In genomic region chr2:13630136-13630832, GRCm38 (mm10) we compare ENCODE assay signal across 17 mouse cellular contexts. TPM values are rescaled to one million over a fixed set of nuclear protein-coding genes. Genes with fewer than 3 reads are reported as not detected.
A peak's percentile ranks its signal among the peaks of the same experiment; 100 is the strongest.
DNase-seq lines count a peak whose midpoint lies in the region; ATAC-seq and TF ChIP-seq lines count a peak whose summit lies in the region.
"Had no signal": no experiment of that assay in that cellular context is flagged by ENCODE, and none has a peak within 500 bp of the region (broad histone marks: within the 10 kb centered on the region; RNA-seq: fewer than 3 reads in every experiment).

No protein-coding gene starts in this region.

- peak; percentile 30 to 71 for DNase-seq in adrenal gland, adult (ENCODE audit: inconsistent age in 2 of 2, low spot score in 1 of 2)
- no peak for DNase-seq in adrenal gland, postnatal 4 days (ENCODE audit: low spot score in 2 of 2)
- no peak for DNase-seq in neural tube, embryonic 10.5 days (ENCODE audit: extremely low spot score, low spot score)
- no peak for DNase-seq in heart, postnatal 25 days (ENCODE audit: low spot score)
- no peak for DNase-seq in cerebellum, postnatal 4 days (ENCODE audit: low spot score in 2 of 2)
- DNase-seq: cerebellum, adult 9-11 months; gastrocnemius, postnatal 36 days; lung, adult 2 months; thymus, adult 2 months had no signal

- no peaks in the 10 kb centered on the region for H3K27me3 ChIP-seq in neural tube, embryonic 13.5 days
- no peaks in the 10 kb centered on the region for H3K27me3 ChIP-seq in intestine, postnatal 0 days (replicated peaks; ENCODE audit: control insufficient read depth, insufficient read depth, low read length)
- H3K27me3 ChIP-seq in neural tube, embryonic 14.5 days (ENCODE audit: control insufficient read depth, insufficient read depth, low read length): no peaks in the 10 kb centered on the region
- H3K27me3 ChIP-seq: liver, embryonic 12.5 days had no signal

- no peak overlapping the region for H3K9ac ChIP-seq in neural tube, embryonic 13.5 days
- no peak overlapping the region for H3K9ac ChIP-seq in intestine, postnatal 0 days (ENCODE audit: low read depth, low read length)
- no peak overlapping the region for H3K9ac ChIP-seq in neural tube, embryonic 14.5 days (replicated peaks; ENCODE audit: low read depth, low read length)
- H3K9ac ChIP-seq: liver, embryonic 12.5 days had no signal

- TF ChIP-seq CTCF in intestine, postnatal 0 days (IDR thresholded peaks at IDR 0.05; ENCODE audit: low read depth): no peak

- no peak overlapping the region for H3K4me2 ChIP-seq in neural tube, embryonic 13.5 days
- no peak overlapping the region for H3K4me2 ChIP-seq in intestine, postnatal 0 days (replicated peaks; ENCODE audit: low read depth)
- no peak overlapping the region for H3K4me2 ChIP-seq in neural tube, embryonic 14.5 days (ENCODE audit: low read depth, low read length)
- H3K4me2 ChIP-seq: liver, embryonic 12.5 days had no signal

- H3K27ac ChIP-seq in neural tube, embryonic 13.5 days (replicated peaks): no peak overlapping the region
- no peak overlapping the region; the same call in 1 of the 2 replicates for H3K27ac ChIP-seq in intestine, postnatal 0 days (ENCODE audit: low read depth, low read length)
- no peak overlapping the region for H3K27ac ChIP-seq in neural tube, embryonic 14.5 days (ENCODE audit: low read depth, low read length)
- H3K27ac ChIP-seq: kidney, postnatal 0 days; liver, embryonic 12.5 days had no signal

- WGBS in neural tube, embryonic 13.5 days: 62% methylated on average over 7 of the region's 7 CpGs
- WGBS in intestine, postnatal 0 days: 39% methylated on average over 7 of the region's 7 CpGs
- WGBS in neural tube, embryonic 14.5 days: 62% methylated on average over 7 of the region's 7 CpGs

- no peaks in the 10 kb centered on the region for H3K36me3 ChIP-seq in neural tube, embryonic 13.5 days
- H3K36me3 ChIP-seq in intestine, postnatal 0 days (ENCODE audit: control insufficient read depth, insufficient read depth): no peaks in the 10 kb centered on the region
- H3K36me3 ChIP-seq in neural tube, embryonic 14.5 days (ENCODE audit: control insufficient read depth, insufficient read depth, low read length): no peaks in the 10 kb centered on the region
- H3K36me3 ChIP-seq: liver, embryonic 12.5 days had no signal

- H3K9me3 ChIP-seq in neural tube, embryonic 13.5 days: no peaks in the 10 kb centered on the region
- H3K9me3 ChIP-seq in intestine, postnatal 0 days (ENCODE audit: control insufficient read depth): no peaks in the 10 kb centered on the region
- H3K9me3 ChIP-seq in neural tube, embryonic 14.5 days (ENCODE audit: control insufficient read depth, low read length): no peaks in the 10 kb centered on the region
- H3K9me3 ChIP-seq: liver, embryonic 12.5 days had no signal

- intact Hi-C loops in heart, postnatal 25 days (cut with DNase I): no loop called here

- peaks cover 7% of the 10 kb centered on the region; the same call in 1 of the 2 replicates for H3K4me1 ChIP-seq in neural tube, embryonic 13.5 days (replicated peaks)
- H3K4me1 ChIP-seq in intestine, postnatal 0 days (replicated peaks; ENCODE audit: control insufficient read depth, insufficient read depth, low read length): no peaks in the 10 kb centered on the region
- H3K4me1 ChIP-seq in neural tube, embryonic 14.5 days (ENCODE audit: control insufficient read depth, insufficient read depth, low read length): no peaks in the 10 kb centered on the region
- H3K4me1 ChIP-seq: liver, embryonic 12.5 days had no signal

- peak; percentile 74 for ATAC-seq in neural tube, embryonic 13.5 days (ENCODE audit: low read depth)
- peak; percentile 94 for ATAC-seq in intestine, postnatal 0 days
- ATAC-seq in neural tube, embryonic 14.5 days (ENCODE audit: low read depth): peak; percentile 70; the same call in 1 of the 2 replicates
- ATAC-seq: forebrain, embryonic 14.5 days; inflammation-experienced regulatory T-cells, adult 6 months; liver, embryonic 12.5 days had no signal

- H3K4me3 ChIP-seq in neural tube, embryonic 13.5 days: no peak overlapping the region
- no peak overlapping the region for H3K4me3 ChIP-seq in intestine, postnatal 0 days (ENCODE audit: low read depth, low read length)
- H3K4me3 ChIP-seq in neural tube, embryonic 14.5 days (ENCODE audit: low read depth, low read length): no peak overlapping the region
- H3K4me3 ChIP-seq: erythroblast, embryonic 14.5 days; liver, embryonic 12.5 days had no signal

RNA-seq across cellular contexts. Expression of gene Vim, which starts 56.6 kb away (rescaled TPM):
- total RNA-seq in adrenal gland, postnatal 4 days (2021): 100 to 1,000 TPM; 525 to 537 TPM
- 952 and 963 TPM in 2 replicates for polyA plus RNA-seq in neural tube, embryonic 13.5 days (2015; fragmentation: Nextera tagmentation; extraction: Ambion mirVana)
- 272 and 299 TPM in 2 replicates for polyA plus RNA-seq in intestine, postnatal 0 days (2015; fragmentation: Nextera tagmentation; extraction: Ambion mirVana)
- 466 and 601 TPM in 2 replicates for polyA plus RNA-seq in neural tube, embryonic 14.5 days (2014; fragmentation: Nextera tagmentation; extraction: Ambion mirVana)
- total RNA-seq in heart, postnatal 25 days (2021): 100 to 1,000 TPM; 334 to 431 TPM

Comparison
In these comparisons a context has a peak if more than half of its experiments do, and no peak if none do; other contexts are left out.
1. DNase-seq: peak in adrenal gland, adult (2 of 2); none in adrenal gland, postnatal 4 days (0 of 2), neural tube, embryonic 10.5 days (single experiment), heart, postnatal 25 days (single experiment) and cerebellum, postnatal 4 days (0 of 2).
2. Peak in every context shown above with its lines, with median percentiles within 50 percentile points of each other: ATAC-seq.